Mouse (Mus musculus): ENCODE results near the gene Rnf126. TPM values are rescaled to one million over a fixed set of nuclear protein-coding genes. Genes with fewer than 3 reads are reported as not detected.
A peak's percentile ranks its signal among the peaks of the same experiment; 100 is the strongest.

Rnf126 gene
- polyA plus RNA-seq, 2 experiments = 27.7 to 46.4 TPM

DNA sequence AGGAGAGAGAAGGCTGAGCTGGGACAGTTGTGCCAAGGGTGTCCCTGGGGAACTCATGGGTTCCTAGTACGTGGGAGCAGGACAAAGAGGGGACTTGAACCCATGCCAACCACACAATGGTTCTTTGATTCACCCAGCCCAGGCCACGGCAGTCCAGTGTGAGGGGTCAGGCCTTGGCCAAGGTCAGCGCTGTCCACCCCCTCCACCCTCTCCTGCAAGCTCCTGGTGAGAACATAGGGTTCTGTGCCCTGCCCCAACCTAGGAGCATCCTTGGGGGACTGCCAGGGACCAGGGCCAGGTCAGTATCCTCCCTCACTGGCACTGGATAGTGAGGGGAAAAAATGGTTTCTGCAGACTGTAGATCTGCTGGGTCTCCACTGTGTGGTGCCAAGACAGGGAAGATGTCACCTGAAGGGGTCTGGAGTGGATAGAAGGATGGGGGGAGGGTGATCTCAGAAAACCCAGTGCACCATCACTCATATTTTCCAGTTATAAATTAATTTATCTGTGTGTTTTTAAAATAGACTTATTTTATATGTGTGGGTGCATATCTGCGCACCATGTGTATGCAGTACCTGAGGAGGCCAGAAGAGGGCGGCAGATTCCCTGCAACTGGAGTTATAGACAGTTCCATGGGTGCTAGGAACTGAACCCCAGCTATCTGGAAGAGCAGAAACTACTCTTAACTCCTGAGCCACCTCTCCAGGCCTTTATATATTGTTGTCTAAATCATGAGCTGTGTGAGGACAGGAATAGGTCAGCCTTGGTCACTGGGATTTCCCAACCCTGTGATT lies 7.9 kb upstream of the Rnf126 start:
- Histone ChIP-seq H3K4me1 (replicated peaks; ENCODE audit: control insufficient read depth in 2 of 2, insufficient read depth in 2 of 2, low read length in 1 of 2) (no peaks in the 10 kb centered on the region), H3K27me3 (ENCODE audit: control insufficient read depth, insufficient read depth, low read length) (peaks cover 31% of the 10 kb centered on the region), H3K36me3 (replicated peaks; ENCODE audit: control insufficient read depth, insufficient read depth, low read depth) (no peaks in the 10 kb centered on the region), H3K27ac (no peak overlapping the region), H3K9ac (replicated peaks) (no peak overlapping the region), H3K9me3 (ENCODE audit: control insufficient read depth, low read length) (peaks cover 3% of the 10 kb centered on the region), H3K4me2 (ENCODE audit: low read depth) (no peak overlapping the region), H3K4me3 (ENCODE audit: insufficient read depth in 1 of 2, low read depth in 2 of 2, low read length in 2 of 2) (no peak overlapping the region)
- DNase-seq (ENCODE audit: low read depth in 3 of 3, low spot score in 3 of 3) (no peak), ATAC-seq (ENCODE audit: insufficient read depth) (no peak)
- 50% methylated on average over 5 of the region's 5 CpGs for WGBS (ENCODE audit: insufficient replicate concordance)
- TF ChIP-seq CTCF (IDR thresholded peaks at IDR 0.05; ENCODE audit: low read depth) (peak; percentile 68), EP300 (IDR thresholded peaks at IDR 0.05; ENCODE audit: low read depth) (no peak)

DNA sequence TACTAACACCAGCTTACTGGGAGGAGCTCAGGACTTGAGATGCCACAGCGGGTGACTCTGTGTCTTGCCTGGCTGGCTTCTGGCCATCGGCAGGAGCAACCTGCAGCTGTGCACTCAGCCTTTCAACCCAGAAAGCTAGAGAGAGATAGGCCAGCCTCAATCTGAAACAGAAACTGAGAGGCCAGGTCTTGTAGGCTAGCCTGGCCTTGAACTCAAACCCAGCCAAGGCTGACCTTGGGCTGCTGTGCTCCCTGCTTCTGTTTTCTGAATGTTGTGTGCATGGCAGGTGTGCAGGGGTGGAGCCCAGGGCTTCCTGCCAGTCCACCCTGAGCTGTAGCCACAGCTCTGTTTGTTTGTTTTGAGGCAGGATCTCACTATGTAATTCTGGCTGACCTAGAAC lies 6.5 kb upstream of the Rnf126 start:
- WGBS (ENCODE audit: insufficient replicate concordance) = 75% methylated on average over 2 of the region's 2 CpGs
- no peak for TF ChIP-seq EP300 (IDR thresholded peaks at IDR 0.05; ENCODE audit: low read depth)
- no peak for TF ChIP-seq CTCF (IDR thresholded peaks at IDR 0.05; ENCODE audit: low read depth)
- H3K9ac ChIP-seq (replicated peaks) = no peak overlapping the region
- H3K4me1 ChIP-seq (replicated peaks; ENCODE audit: control insufficient read depth in 2 of 2, insufficient read depth in 2 of 2, low read length in 1 of 2) = no peaks in the 10 kb centered on the region
- no peak for DNase-seq (ENCODE audit: low read depth in 3 of 3, low spot score in 3 of 3)
- no peaks in the 10 kb centered on the region for H3K36me3 ChIP-seq (replicated peaks; ENCODE audit: control insufficient read depth, insufficient read depth, low read depth)
- H3K4me3 ChIP-seq (ENCODE audit: insufficient read depth in 1 of 2, low read depth in 2 of 2, low read length in 2 of 2) = no peak overlapping the region
- H3K27me3 ChIP-seq (ENCODE audit: control insufficient read depth, insufficient read depth, low read length) = peaks cover 16% of the 10 kb centered on the region
- ATAC-seq (ENCODE audit: insufficient read depth) = no peak
- peaks cover 3% of the 10 kb centered on the region for H3K9me3 ChIP-seq (ENCODE audit: control insufficient read depth, low read length)
- H3K4me2 ChIP-seq (ENCODE audit: low read depth) = no peak overlapping the region
- H3K27ac ChIP-seq = no peak overlapping the region

- WGBS (ENCODE audit: insufficient replicate concordance) = 87% methylated on average over 3 of the region's 3 CpGs
- ATAC-seq (ENCODE audit: insufficient read depth) = no peak
- H3K9ac ChIP-seq (replicated peaks) = no peak overlapping the region
- H3K4me1 ChIP-seq (replicated peaks; ENCODE audit: control insufficient read depth in 2 of 2, insufficient read depth in 2 of 2, low read length in 1 of 2) = peaks cover 7 to 8% of the 10 kb centered on the region in 2 experiments
- TF ChIP-seq EP300 (IDR thresholded peaks at IDR 0.05; ENCODE audit: low read depth) (no peak), CTCF (IDR thresholded peaks at IDR 0.05; ENCODE audit: low read depth) (peak; percentile 60)
- H3K9me3 ChIP-seq (ENCODE audit: control insufficient read depth, low read length) = peaks cover 3% of the 10 kb centered on the region
- no peak overlapping the region for H3K4me2 ChIP-seq (ENCODE audit: low read depth)
- H3K4me3 ChIP-seq (ENCODE audit: insufficient read depth in 1 of 2, low read depth in 2 of 2, low read length in 2 of 2) = no peak overlapping the region
- no peak for DNase-seq (ENCODE audit: low read depth in 3 of 3, low spot score in 3 of 3)
- peaks cover 7% of the 10 kb centered on the region for H3K27me3 ChIP-seq (ENCODE audit: control insufficient read depth, insufficient read depth, low read length)
- H3K27ac ChIP-seq = no peak overlapping the region
- H3K36me3 ChIP-seq (replicated peaks; ENCODE audit: control insufficient read depth, insufficient read depth, low read depth) = no peaks in the 10 kb centered on the region
Observed at GRCm38 (mm10) chr10:79772320-79772719, 5.6 kb upstream of the Rnf126 start.

DNA sequence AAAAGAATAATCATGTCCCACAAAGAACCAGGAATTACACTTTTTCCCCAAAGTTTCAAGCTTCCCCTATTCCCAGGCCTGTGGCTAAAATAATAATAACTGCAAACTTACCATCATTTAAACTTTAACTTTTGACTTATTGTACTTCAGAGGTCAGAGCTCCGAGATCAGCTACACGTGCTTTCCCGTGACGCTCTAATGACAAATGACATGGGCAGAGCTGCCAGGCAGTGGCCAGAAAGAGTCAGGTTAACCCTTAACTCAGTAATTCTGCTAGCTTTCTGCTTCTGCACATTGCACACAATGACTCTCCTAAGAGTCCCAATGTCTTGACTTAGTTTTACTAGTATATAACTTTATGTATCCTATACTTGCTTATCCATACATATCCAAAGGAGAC lies 2.6 kb upstream of the Rnf126 start:
- Histone ChIP-seq H3K9ac (replicated peaks) (no peak overlapping the region), H3K4me2 (ENCODE audit: low read depth) (no peak overlapping the region), H3K9me3 (ENCODE audit: control insufficient read depth, low read length) (no peaks in the 10 kb centered on the region), H3K36me3 (replicated peaks; ENCODE audit: control insufficient read depth, insufficient read depth, low read depth) (no peaks in the 10 kb centered on the region), H3K27me3 (ENCODE audit: control insufficient read depth, insufficient read depth, low read length) (no peaks in the 10 kb centered on the region), H3K4me3 (ENCODE audit: insufficient read depth in 1 of 2, low read depth in 2 of 2, low read length in 2 of 2) (no peak overlapping the region), H3K27ac (no peak overlapping the region), H3K4me1 (replicated peaks; ENCODE audit: control insufficient read depth in 2 of 2, insufficient read depth in 2 of 2, low read length in 1 of 2) (peaks cover 14 to 16% of the 10 kb centered on the region in 2 experiments)
- WGBS (ENCODE audit: insufficient replicate concordance) = 52% methylated on average over 4 of the region's 4 CpGs
- TF ChIP-seq CTCF (IDR thresholded peaks at IDR 0.05; ENCODE audit: low read depth) = no peak
- TF ChIP-seq EP300 (IDR thresholded peaks at IDR 0.05; ENCODE audit: low read depth) = no peak
- DNase-seq (ENCODE audit: low read depth in 3 of 3, low spot score in 3 of 3) = no peak
- no peak for ATAC-seq (ENCODE audit: insufficient read depth)

DNA sequence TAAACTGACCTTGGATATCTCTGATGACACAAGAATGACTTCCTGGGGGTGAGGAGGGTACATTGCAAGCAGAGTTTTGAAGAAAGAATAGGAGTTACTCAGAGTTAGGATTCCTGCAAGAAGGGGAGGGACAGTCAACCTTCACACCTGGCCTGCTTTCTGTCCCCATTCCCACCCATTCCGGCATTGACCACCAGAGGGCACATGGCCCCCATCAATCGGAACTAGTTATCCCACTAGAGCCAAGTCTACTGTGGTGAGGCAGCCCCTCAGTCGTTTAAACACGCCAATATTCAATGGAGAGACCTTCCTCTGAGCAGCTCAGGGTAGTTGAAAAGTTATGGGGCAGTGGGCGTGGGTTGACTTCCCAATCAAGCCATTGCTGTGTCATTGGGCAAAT lies 1.6 kb upstream of the Rnf126 start:
- Histone ChIP-seq H3K4me3 (ENCODE audit: insufficient read depth in 1 of 2, low read depth in 2 of 2, low read length in 2 of 2) (no peak overlapping the region), H3K4me1 (replicated peaks; ENCODE audit: control insufficient read depth in 2 of 2, insufficient read depth in 2 of 2, low read length in 1 of 2) (peaks cover 14 to 16% of the 10 kb centered on the region in 2 experiments), H3K4me2 (ENCODE audit: low read depth) (no peak overlapping the region), H3K27ac (no peak overlapping the region), H3K36me3 (replicated peaks; ENCODE audit: control insufficient read depth, insufficient read depth, low read depth) (no peaks in the 10 kb centered on the region), H3K9ac (replicated peaks) (no peak overlapping the region), H3K27me3 (ENCODE audit: control insufficient read depth, insufficient read depth, low read length) (no peaks in the 10 kb centered on the region), H3K9me3 (ENCODE audit: control insufficient read depth, low read length) (no peaks in the 10 kb centered on the region)
- WGBS (ENCODE audit: insufficient replicate concordance) = under 1% methylated on average over 5 of the region's 5 CpGs
- DNase-seq (ENCODE audit: low read depth in 3 of 3, low spot score in 3 of 3) (peak in 2 of 3 experiments; percentile 38 to 50), ATAC-seq (ENCODE audit: insufficient read depth) (no peak)
- TF ChIP-seq EP300 (IDR thresholded peaks at IDR 0.05; ENCODE audit: low read depth) (no peak), CTCF (IDR thresholded peaks at IDR 0.05; ENCODE audit: low read depth) (peak; percentile 93)
